Mouse (Mus musculus) hindbrain, embryonic 15.5 days (tissue): ENCODE measurements around the gene Rapgef4. TPM values are rescaled to one million over a fixed set of nuclear protein-coding genes. Genes with fewer than 3 reads are reported as not detected.
"Not testable (repeated sequence)": the region's sequence is repeated elsewhere in the genome, so short reads cannot be mapped to it uniquely, and the experiment has no call there.

Experiments used
- ATAC-seq: fragments of 200-750 bp; cut with Nextera tagmentation; 2 replicates; pipeline ENCODE4 v1.8.0; 2017; ENCODE audit warnings: low read depth, moderate number of reproducible peaks, moderate TSS enrichment; ENCODE audit not compliant: low FRiP score
- H3K27ac ChIP-seq: fragments of 300-500 bp; sonication (generic); replicated peaks from 2 replicates; pipeline ENCODE4 v1.5.1; 2015; ENCODE audit warnings: mild to moderate bottlenecking, inconsistent platforms
- H3K27me3 ChIP-seq: fragments of 300-500 bp; sonication (generic); 2 replicates; pipeline ENCODE4 v1.6.1; 2015; ENCODE audit warnings: control low read depth, inconsistent platforms
- H3K36me3 ChIP-seq: fragments of 300-500 bp; sonication (generic); 2 replicates; pipeline ENCODE4 v1.6.1; 2015; ENCODE audit warnings: control low read depth, inconsistent platforms
- H3K4me1 ChIP-seq: fragments of 300-500 bp; sonication (generic); replicated peaks from 2 replicates; pipeline ENCODE4 v1.6.1; 2015; ENCODE audit warnings: control low read depth, inconsistent platforms
- H3K4me2 ChIP-seq: fragments of 300-500 bp; sonication (generic); 2 replicates; pipeline ENCODE4 v1.6.1; 2015; ENCODE audit warnings: moderate library complexity, mild to moderate bottlenecking, inconsistent platforms
- H3K4me3 ChIP-seq: fragments of 300-500 bp; sonication (generic); 2 replicates; pipeline ENCODE4 v1.5.1; 2015; ENCODE audit warnings: mild to moderate bottlenecking, inconsistent platforms
- H3K9ac ChIP-seq: fragments of 300-500 bp; sonication (generic); 2 replicates; pipeline ENCODE4 v1.6.1; 2015; ENCODE audit warnings: inconsistent platforms
- H3K9me3 ChIP-seq: fragments of 300-500 bp; sonication (generic); 2 replicates; pipeline ENCODE4 v1.6.1; 2016; ENCODE audit warnings: control low read depth, inconsistent platforms
- whole genome bisulfite sequencing: fragments of 180-500 bp; shearing (Covaris S2); methylation state at CpG from one replicate; pipeline ENCODE4 v1.1.7; 2015; 5-methylcytosine and 5-hydroxymethylcytosine counted together
- polyA plus RNA-seq: library from polyadenylated mRNA; unstranded; fragments of >200 nt; fragmentation: Nextera tagmentation; extraction: Ambion mirVana; gene quantifications from 2 replicates; pipeline ENCODE4 v1.2.1, GENCODE M21; 2015

Gene Rapgef4
- polyA plus RNA-seq, 1 experiment from 2014 or later: 34.2 TPM

DNA sequence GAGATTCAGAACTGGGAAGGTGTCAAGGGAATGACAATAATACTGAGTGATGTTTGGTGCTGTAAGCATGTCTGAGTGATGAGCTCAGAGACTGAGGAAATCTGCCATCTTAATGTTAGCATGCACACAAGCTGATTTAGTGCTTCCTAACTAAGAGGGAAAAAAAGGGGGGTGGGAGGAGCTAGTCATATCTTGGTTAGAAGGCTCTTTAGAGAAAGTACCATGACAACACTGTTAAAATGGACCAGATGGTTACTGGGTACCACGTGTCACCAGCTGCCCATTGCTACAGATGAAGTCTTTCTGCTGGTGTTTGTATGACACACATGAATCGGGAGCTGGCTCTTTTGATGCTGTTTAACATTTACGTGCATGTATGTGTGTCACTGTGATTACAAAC is 155.0 kb downstream of the Rapgef4 start:
- H3K27ac ChIP-seq: no peak overlapping the region
- no peaks in the 10 kb centered on the region for H3K27me3 ChIP-seq
- no peak overlapping the region for H3K4me2 ChIP-seq
- no peaks in the 10 kb centered on the region for H3K9me3 ChIP-seq
- no peak for ATAC-seq
- H3K9ac ChIP-seq: no peak overlapping the region
- H3K4me3 ChIP-seq: no peak overlapping the region
- H3K4me1 ChIP-seq: no peaks in the 10 kb centered on the region
- WGBS: 74% methylated on average over 3 of the region's 3 CpGs
- H3K36me3 ChIP-seq: no peaks in the 10 kb centered on the region

DNA sequence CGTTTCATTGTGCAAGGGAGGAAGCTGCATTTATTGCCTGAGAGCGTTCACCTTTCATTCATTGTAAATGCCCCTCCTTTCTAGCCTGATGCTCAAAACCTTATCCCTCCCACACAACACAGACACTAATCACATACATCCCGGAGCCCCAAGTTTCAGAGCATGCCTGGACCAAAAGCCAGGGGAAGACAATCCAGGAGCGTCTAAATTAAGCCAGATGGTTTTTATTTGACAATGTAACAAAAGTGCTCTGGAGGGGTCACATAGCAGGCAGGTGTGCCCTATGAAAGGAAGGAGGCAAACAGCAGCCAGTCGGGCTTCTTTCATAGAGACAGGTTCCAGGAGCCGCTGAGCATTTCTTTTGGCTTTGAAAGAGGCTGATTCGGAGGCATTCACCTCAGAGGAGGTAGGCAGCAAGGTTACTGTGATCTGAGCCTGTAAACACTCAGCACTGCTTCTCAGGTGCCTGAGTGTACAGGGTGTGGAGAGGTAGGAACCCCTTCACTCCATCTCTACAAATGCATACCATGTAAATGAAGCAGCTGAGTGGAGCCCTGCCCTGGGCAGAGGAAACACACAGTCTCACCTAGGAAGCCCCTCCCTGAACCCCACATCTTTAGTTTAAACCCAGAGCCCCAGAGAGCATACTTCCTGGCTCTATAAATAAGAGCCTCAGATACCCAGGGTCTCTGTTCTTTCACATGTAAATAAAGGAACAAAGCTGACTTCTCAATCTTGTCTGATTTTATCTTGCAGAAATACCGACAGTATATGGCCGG is 155.6 kb downstream of the Rapgef4 start:
- H3K9ac ChIP-seq: no peak overlapping the region
- no peak overlapping the region for H3K4me2 ChIP-seq
- no peaks in the 10 kb centered on the region for H3K9me3 ChIP-seq
- H3K36me3 ChIP-seq: no peaks in the 10 kb centered on the region
- no peak for ATAC-seq
- 54% methylated on average over 9 of the region's 9 CpGs for WGBS
- no peak overlapping the region for H3K27ac ChIP-seq
- no peak overlapping the region for H3K4me3 ChIP-seq
- H3K4me1 ChIP-seq: no peaks in the 10 kb centered on the region
- no peaks in the 10 kb centered on the region for H3K27me3 ChIP-seq

DNA sequence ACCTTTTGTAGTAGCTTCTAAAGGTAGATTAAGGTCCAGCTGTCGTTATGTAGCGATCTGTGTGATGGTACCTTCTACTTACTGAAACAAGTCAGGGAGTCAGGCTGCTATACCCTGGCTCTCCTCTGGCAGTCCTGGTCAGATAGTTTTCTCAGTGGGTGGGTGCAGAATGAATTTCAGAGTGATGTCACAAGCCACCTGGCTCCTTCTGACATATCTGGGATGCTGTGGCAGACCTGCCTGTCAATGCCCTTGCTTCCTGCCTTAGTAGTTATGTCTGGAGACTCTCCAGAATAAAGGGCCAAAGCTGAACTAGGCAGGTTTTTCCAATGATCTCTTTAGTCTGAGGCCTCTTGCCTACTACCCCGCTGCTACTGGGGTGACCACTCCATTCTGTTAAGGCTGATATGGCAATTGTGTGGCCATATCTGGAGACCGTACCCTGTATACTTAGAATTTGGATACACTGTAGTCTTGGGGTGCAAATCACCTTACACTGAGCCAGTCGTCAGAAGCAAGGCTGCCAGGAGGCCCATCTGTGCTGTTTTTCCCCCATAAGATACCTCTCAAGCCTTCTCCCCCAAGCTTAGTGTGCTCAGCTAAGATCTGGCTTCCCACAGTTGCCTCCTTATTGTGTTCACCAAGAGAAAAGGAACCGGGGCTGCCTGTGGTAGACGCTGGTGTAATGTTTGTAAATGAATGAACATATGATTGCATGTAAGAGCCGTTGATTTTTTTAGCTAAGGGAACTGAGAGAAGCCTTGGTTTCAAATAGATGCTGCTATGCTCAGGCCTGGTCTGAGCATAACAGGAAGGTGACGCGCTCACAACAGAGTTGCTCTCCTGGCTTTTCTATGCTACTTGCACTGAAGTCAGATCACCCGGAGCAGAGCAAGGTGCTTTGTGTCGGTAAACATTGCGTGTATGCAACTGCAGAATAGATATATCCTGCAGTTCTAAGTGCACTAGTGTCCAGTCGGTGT is 159.1 kb downstream of the Rapgef4 start:
- Histone ChIP-seq H3K27ac (no peak overlapping the region), H3K4me3 (no peak overlapping the region), H3K9me3 (no peaks in the 10 kb centered on the region), H3K27me3 (no peaks in the 10 kb centered on the region), H3K4me2 (no peak overlapping the region), H3K9ac (no peak overlapping the region), H3K4me1 (no peaks in the 10 kb centered on the region), H3K36me3 (no peaks in the 10 kb centered on the region)
- WGBS: 86% methylated on average over 14 of the region's 14 CpGs
- ATAC-seq: no peak

DNA sequence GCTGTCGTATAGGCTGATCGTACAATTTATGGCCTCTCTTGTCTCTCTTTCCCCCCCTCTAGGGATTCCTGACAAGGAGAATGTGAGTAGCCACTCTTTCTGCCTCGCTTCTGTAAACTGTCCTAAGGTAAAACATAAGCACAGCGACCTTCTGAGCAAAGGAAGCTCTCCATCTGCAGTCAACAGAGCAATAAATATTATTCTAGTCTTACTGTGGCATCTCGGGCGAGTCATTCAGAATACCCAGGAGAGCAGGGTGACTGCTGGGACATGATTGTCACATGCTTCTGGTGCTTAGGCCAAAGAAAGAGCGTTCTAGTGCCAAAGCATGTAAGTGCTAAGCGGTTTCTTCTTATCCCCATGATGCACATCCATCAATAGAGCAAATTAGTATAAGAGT is 160.1 kb downstream of the Rapgef4 start:
- H3K4me3 ChIP-seq: no peak overlapping the region
- H3K27ac ChIP-seq: no peak overlapping the region
- no peak overlapping the region for H3K9ac ChIP-seq
- no peak for ATAC-seq
- H3K36me3 ChIP-seq: no peaks in the 10 kb centered on the region
- no peaks in the 10 kb centered on the region for H3K9me3 ChIP-seq
- H3K4me1 ChIP-seq: no peaks in the 10 kb centered on the region
- H3K4me2 ChIP-seq: no peak overlapping the region
- H3K27me3 ChIP-seq: no peaks in the 10 kb centered on the region
- WGBS: 62% methylated on average over 8 of the region's 8 CpGs

DNA sequence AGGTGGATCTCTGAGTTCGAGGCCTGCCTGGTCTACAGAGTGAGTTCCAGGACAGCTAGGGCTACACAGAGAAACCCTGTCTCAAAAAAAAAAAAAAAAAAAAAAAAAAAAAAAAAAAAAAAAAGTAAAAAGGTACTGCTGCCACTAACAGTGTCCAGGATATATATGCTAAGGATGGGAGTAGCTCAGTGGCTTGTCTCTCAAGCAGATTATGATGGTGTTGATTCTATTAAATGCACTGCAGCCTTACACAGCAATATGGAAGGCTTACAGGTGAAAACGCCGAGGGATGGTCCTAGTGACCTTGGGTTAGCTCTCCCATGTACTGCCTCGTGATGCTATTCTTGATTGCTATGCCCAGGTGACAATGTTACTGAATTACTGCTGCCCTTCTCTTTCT is 160.7 kb downstream of the Rapgef4 start:
- 90% methylated on average over 4 of the region's 4 CpGs for WGBS
- not testable (repeated sequence) for ATAC-seq, H3K9ac ChIP-seq, H3K9me3 ChIP-seq, H3K27ac ChIP-seq, H3K4me2 ChIP-seq, H3K4me3 ChIP-seq, H3K36me3 ChIP-seq, H3K27me3 ChIP-seq, H3K4me1 ChIP-seq

DNA sequence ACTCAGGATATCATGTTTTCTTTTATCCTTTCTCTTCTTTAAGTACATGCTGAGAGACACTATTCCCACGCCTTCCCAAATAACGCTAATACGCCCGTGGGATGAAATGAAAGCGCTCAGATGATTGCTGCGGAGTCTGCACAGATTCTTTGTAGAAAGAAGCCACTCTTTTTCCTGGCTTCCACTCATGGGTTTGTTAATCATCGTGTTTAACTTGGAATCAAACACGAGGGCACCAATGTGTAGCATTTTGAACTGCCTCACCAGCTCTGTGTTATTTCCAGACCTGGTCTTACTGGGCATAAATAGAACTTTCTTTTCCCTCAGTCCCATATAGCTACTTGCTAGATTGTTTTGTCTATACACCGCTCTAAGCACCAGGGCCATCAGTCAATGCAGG is 162.4 kb downstream of the Rapgef4 start:
- no peak overlapping the region for H3K27ac ChIP-seq
- no peaks in the 10 kb centered on the region for H3K36me3 ChIP-seq
- no peak for ATAC-seq
- H3K4me2 ChIP-seq: no peak overlapping the region
- H3K4me1 ChIP-seq: no peaks in the 10 kb centered on the region
- no peak overlapping the region for H3K4me3 ChIP-seq
- 85% methylated on average over 9 of the region's 9 CpGs for WGBS
- H3K27me3 ChIP-seq: no peaks in the 10 kb centered on the region
- H3K9me3 ChIP-seq: no peaks in the 10 kb centered on the region
- H3K9ac ChIP-seq: no peak overlapping the region

DNA sequence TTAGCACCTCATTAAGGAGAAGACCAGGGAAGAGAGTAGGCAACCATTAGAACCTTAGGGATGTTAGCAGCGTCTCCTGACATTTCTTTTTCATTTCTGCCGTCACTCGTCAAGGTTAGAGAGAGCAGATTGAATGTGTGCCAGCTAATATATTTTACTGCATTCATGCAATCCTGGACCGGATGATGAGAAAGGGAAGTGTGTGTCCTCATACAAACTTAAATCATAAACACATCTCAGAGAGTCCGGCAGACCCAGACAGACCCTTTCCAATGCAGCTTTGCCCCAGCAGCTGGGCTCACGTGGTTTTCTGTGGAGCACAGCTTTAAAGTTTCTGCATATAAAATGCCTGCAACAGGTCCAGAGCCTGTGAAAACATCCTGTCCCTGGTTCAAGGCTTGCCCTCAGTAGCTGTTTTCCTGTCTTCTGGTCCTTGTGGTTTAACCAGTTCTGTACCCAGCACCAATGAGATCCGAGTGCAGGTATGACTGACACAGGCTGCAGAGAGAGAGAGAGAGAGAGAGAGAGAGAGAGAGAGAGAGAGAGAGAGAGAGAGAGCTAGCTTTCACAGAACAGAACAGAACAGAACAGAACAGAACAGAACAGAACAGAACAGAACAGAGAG is 163.6 kb downstream of the Rapgef4 start:
- WGBS: 69% methylated on average over 7 of the region's 7 CpGs

DNA sequence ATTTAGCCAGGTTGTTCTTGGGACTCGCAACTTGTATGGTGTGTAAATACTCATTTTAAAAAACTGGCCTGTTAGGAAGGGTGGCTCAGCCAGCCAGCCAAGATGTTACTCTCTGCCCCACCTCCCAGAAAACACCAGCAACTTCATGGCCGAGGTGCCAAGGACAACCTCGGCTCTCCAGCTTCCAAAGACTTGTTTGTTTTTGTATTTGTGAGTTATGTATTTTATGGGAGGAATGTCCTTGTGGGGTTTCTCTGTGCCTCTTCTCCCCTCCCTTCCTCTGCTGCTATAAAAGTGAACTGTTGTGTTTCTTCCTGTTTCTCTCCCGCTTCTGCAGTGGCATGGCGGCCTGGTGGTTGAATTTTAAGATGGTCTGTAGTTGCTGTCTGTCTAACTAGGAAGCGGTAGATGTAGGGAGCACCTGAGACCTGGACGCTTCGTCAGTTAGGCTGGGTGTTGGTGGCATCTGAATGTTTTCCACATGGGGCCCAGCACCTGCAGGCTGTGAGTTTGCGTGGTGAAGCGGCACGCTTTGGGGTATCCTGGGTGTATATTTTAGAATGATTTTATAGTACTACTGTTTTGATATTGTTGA is 164.3 kb downstream of the Rapgef4 start:
- H3K9ac ChIP-seq: no peak overlapping the region
- H3K36me3 ChIP-seq: no peaks in the 10 kb centered on the region
- H3K27me3 ChIP-seq: no peaks in the 10 kb centered on the region
- no peak overlapping the region for H3K27ac ChIP-seq
- no peak overlapping the region for H3K4me2 ChIP-seq
- ATAC-seq: no peak
- WGBS: 89% methylated on average over 11 of the region's 11 CpGs
- no peaks in the 10 kb centered on the region for H3K4me1 ChIP-seq
- no peaks in the 10 kb centered on the region for H3K9me3 ChIP-seq
- H3K4me3 ChIP-seq: no peak overlapping the region

More for the DNA sequence above, 163.6 kb downstream of the Rapgef4 start:
- Histone ChIP-seq H3K4me1 (no peaks in the 10 kb centered on the region), H3K36me3 (no peaks in the 10 kb centered on the region), H3K27me3 (no peaks in the 10 kb centered on the region), H3K4me2 (no peak overlapping the region), H3K27ac (no peak overlapping the region), H3K4me3 (no peak overlapping the region), H3K9ac (no peak overlapping the region), H3K9me3 (no peaks in the 10 kb centered on the region)
- no peak for ATAC-seq

DNA sequence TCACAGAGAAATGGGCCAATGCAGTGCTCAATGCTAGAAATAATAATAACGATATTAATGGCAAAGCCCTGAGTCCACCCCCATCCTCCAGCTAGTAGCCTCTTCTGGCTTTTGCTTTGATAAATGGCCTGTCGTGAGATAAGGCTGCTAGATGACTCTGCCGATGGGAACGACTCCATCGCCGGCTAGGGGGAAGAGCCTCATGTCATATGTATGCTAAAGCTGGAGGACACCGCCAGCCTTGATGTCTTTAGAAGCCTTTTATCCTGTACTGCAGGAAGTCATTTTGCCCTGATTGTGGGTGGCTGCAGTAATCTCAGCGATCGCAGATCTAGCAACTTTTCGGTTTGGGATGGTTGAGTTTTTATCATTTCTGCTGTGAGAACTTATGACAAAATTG is 165.0 kb downstream of the Rapgef4 start:
- Histone ChIP-seq H3K36me3 (no peaks in the 10 kb centered on the region), H3K4me2 (no peak overlapping the region), H3K27me3 (no peaks in the 10 kb centered on the region), H3K27ac (no peak overlapping the region), H3K9me3 (no peaks in the 10 kb centered on the region), H3K4me1 (no peaks in the 10 kb centered on the region), H3K9ac (no peak overlapping the region), H3K4me3 (no peak overlapping the region)
- ATAC-seq: no peak
- WGBS: 67% methylated on average over 10 of the region's 10 CpGs

DNA sequence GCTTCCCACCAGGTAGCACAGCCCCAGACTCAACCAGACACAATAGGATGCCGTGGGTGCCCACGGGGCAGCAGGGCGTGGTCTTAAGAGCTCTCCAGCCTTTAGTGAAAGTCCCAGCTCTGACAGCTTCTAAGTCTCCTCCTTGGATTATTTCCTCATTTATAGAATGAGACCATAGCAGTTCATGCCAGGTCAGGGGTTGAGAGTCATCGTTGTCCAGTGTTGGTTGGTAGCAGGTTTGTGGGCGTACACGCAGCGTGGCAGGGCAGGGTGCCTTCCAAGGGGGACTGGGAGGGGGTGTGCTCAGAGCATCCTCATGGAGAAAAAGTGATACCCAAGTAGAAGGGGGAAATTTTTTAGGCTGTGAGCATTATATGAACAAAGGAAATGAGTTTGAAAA is 166.2 kb downstream of the Rapgef4 start:
- Histone ChIP-seq H3K4me1 (no peaks in the 10 kb centered on the region), H3K4me2 (no peak overlapping the region), H3K4me3 (no peak overlapping the region), H3K9ac (no peak overlapping the region), H3K27ac (no peak overlapping the region), H3K36me3 (no peaks in the 10 kb centered on the region), H3K9me3 (no peaks in the 10 kb centered on the region), H3K27me3 (no peaks in the 10 kb centered on the region)
- WGBS: 78% methylated on average over 7 of the region's 7 CpGs
- ATAC-seq: no peak

DNA sequence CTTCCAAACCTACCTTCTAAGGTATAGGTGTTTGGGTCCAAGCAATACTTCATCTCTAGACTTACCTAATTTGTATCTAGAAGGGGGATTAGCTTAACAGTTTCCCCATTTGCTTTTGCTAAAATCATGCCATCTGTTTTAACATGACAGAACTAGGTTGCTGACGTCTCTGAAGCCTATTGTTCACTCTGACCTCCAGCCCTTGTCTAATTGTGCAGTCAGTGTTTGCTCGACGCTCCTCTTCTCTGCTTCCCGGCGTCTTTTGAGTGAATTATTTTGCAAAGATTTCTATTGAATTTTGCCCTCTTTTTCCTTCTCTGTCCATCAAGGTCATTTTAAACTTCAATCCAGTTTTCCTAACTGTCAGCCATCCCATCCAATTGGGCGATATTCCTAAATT is 166.7 kb downstream of the Rapgef4 start:
- 34% methylated on average over 6 of the region's 6 CpGs for WGBS
- Histone ChIP-seq H3K9ac (no peak overlapping the region), H3K36me3 (no peaks in the 10 kb centered on the region), H3K27ac (no peak overlapping the region), H3K27me3 (no peaks in the 10 kb centered on the region), H3K4me3 (no peak overlapping the region), H3K4me1 (no peaks in the 10 kb centered on the region), H3K9me3 (no peaks in the 10 kb centered on the region), H3K4me2 (no peak overlapping the region)
- ATAC-seq: no peak

DNA sequence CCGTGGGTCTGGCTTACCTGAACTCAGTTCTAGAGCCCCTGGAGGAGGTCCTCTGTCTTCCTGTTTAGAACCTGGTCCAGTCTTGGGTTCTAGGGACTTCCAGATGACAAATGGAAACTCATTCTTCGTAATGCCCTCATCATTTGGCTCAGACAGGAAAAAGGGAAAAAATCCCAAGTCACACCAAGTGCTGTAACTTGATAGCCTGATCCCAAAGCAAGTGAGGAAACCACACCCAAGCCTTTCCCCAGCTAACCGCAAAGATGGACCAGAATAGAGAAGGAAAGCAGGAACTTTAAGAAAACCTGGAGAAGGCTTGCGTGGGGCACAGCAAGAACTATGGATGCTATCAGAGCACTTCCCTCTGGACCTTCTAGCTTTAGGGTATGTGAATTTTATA is 167.6 kb downstream of the Rapgef4 start:
- Histone ChIP-seq H3K9me3 (no peaks in the 10 kb centered on the region), H3K36me3 (no peaks in the 10 kb centered on the region), H3K4me2 (no peak overlapping the region), H3K27ac (no peak overlapping the region), H3K4me3 (no peak overlapping the region), H3K9ac (no peak overlapping the region), H3K27me3 (no peaks in the 10 kb centered on the region), H3K4me1 (no peaks in the 10 kb centered on the region)
- WGBS: 69% methylated on average over 4 of the region's 4 CpGs
- no peak for ATAC-seq
